Comparison of ENCODE assay signal across 8 mouse cellular contexts in genomic region chr1:93823796-93824495, GRCm38 (mm10). TPM values are rescaled to one million over a fixed set of nuclear protein-coding genes. Genes with fewer than 3 reads are reported as not detected.
DNase-seq lines count a peak whose midpoint lies in the region; ATAC-seq and TF ChIP-seq lines count a peak whose summit lies in the region.

No protein-coding gene starts in this region.

- H3K27ac ChIP-seq in heart, embryonic 13.5 days (replicated peaks): peak overlapping the region; percentile 96
- no peak overlapping the region for H3K27ac ChIP-seq in CH12.LX (ENCODE audit: insufficient read depth, low read depth)
- peak overlapping the region; percentile 96; the same call in 1 of the 2 replicates for H3K27ac ChIP-seq in embryonic facial prominence, embryonic 13.5 days
- H3K27ac ChIP-seq in liver, embryonic 12.5 days: peak overlapping the region; percentile 99

- peak overlapping the region; percentile 83; the same call in 1 of the 2 replicates for H3K9ac ChIP-seq in heart, embryonic 13.5 days
- peak overlapping the region; percentile 84; the same call in 1 of the 2 replicates for H3K9ac ChIP-seq in CH12.LX (ENCODE audit: insufficient read depth, low read depth)
- peak overlapping the region; percentile 78; the same call in 1 of the 2 replicates for H3K9ac ChIP-seq in embryonic facial prominence, embryonic 13.5 days
- H3K9ac ChIP-seq in liver, embryonic 12.5 days: peak overlapping the region; percentile 73

- H3K4me3 ChIP-seq in heart, embryonic 13.5 days: peak overlapping the region; percentile 62; the same call in 1 of the 2 replicates
- peak overlapping the region in 2 of 3 experiments; percentile 41 to 56 for H3K4me3 ChIP-seq in CH12.LX (replicated peaks in 1 of 3; ENCODE audit: low read depth in 2 of 3, low read length in 2 of 3, poor library complexity in 1 of 3)
- 0 out of 2 replicates have a peak overlapping the region, but pooled peaks have one; percentile 60 for H3K4me3 ChIP-seq in embryonic facial prominence, embryonic 13.5 days
- H3K4me3 ChIP-seq in liver, embryonic 12.5 days: peak overlapping the region; percentile 65; the same call in 1 of the 2 replicates

- H3K79me2 ChIP-seq in CH12.LX (replicated peaks; ENCODE audit: control insufficient read depth, extremely low read depth, insufficient read depth, poor library complexity, severe bottlenecking): no peaks in the 10 kb centered on the region

- no peak for ATAC-seq in heart, embryonic 13.5 days (ENCODE audit: extremely low read depth, insufficient number of reproducible peaks, low FRiP score, low TSS enrichment)
- no peak for ATAC-seq in embryonic facial prominence, embryonic 13.5 days (ENCODE audit: insufficient number of reproducible peaks, insufficient read depth, low FRiP score, low TSS enrichment, low read depth)
- no peak for ATAC-seq in liver, embryonic 12.5 days
- no peak for ATAC-seq in frontal cortex, adult (ENCODE audit: low TSS enrichment)

- H3K4me2 ChIP-seq in heart, embryonic 13.5 days: peak overlapping the region; percentile 84
- H3K4me2 ChIP-seq in CH12.LX (ENCODE audit: insufficient read depth, low read depth, poor library complexity, severe bottlenecking): peak overlapping the region; percentile 77; the same call in 1 of the 2 replicates
- peak overlapping the region; percentile 70; the same call in 1 of the 2 replicates for H3K4me2 ChIP-seq in embryonic facial prominence, embryonic 13.5 days
- peak overlapping the region; percentile 88 for H3K4me2 ChIP-seq in liver, embryonic 12.5 days

- H3K4me1 ChIP-seq in heart, embryonic 13.5 days: peaks cover 17% of the 10 kb centered on the region
- H3K4me1 ChIP-seq in CH12.LX (ENCODE audit: control insufficient read depth in 1 of 2, insufficient read depth in 2 of 2): peaks cover 6 to 19% of the 10 kb centered on the region in 2 experiments
- peaks cover 17% of the 10 kb centered on the region for H3K4me1 ChIP-seq in embryonic facial prominence, embryonic 13.5 days
- H3K4me1 ChIP-seq in liver, embryonic 12.5 days: peaks cover 35% of the 10 kb centered on the region

- TF ChIP-seq RAD21 in CH12.LX (IDR thresholded peaks at IDR 0.05; ENCODE audit: low read depth, low read length): no peak

- no peak for DNase-seq in heart, postnatal 14 days
- DNase-seq in CH12.LX (ENCODE audit: extremely low read depth): no peak
- no peak for DNase-seq in gastrocnemius, postnatal 25 days
- DNase-seq in frontal cortex, postnatal 25 days (ENCODE audit: low spot score in 2 of 2): no peak

- intact Hi-C loops in heart, postnatal 14 days (cut with DNase I): no loop called here

- H3K9me3 ChIP-seq in heart, embryonic 13.5 days: no peaks in the 10 kb centered on the region
- H3K9me3 ChIP-seq in CH12.LX (replicated peaks; ENCODE audit: low read length): no peaks in the 10 kb centered on the region
- no peaks in the 10 kb centered on the region for H3K9me3 ChIP-seq in embryonic facial prominence, embryonic 13.5 days
- no peaks in the 10 kb centered on the region for H3K9me3 ChIP-seq in liver, embryonic 12.5 days (replicated peaks)

- 62% methylated on average over 3 of the region's 3 CpGs for WGBS in heart, embryonic 13.5 days
- WGBS in embryonic facial prominence, embryonic 13.5 days: 76% methylated on average over 3 of the region's 3 CpGs
- WGBS in liver, embryonic 12.5 days (ENCODE audit: insufficient replicate concordance): 60% methylated on average over 3 of the region's 3 CpGs

- no peak for TF ChIP-seq EP300 in CH12.LX (IDR thresholded peaks at IDR 0.05; ENCODE audit: low read length)

- H3K27me3 ChIP-seq in heart, embryonic 13.5 days (replicated peaks): no peaks in the 10 kb centered on the region
- H3K27me3 ChIP-seq in CH12.LX (replicated peaks): no peaks in the 10 kb centered on the region
- no peaks in the 10 kb centered on the region for H3K27me3 ChIP-seq in embryonic facial prominence, embryonic 13.5 days
- no peaks in the 10 kb centered on the region for H3K27me3 ChIP-seq in liver, embryonic 12.5 days (replicated peaks)

- H3K36me3 ChIP-seq in heart, embryonic 13.5 days: peaks cover 44% of the 10 kb centered on the region
- peaks cover 8 to 50% of the 10 kb centered on the region in 2 experiments for H3K36me3 ChIP-seq in CH12.LX (replicated peaks in 1 of 2; ENCODE audit: control insufficient read depth in 1 of 2, insufficient read depth in 1 of 2, low read length in 1 of 2)
- peaks cover 34% of the 10 kb centered on the region for H3K36me3 ChIP-seq in embryonic facial prominence, embryonic 13.5 days
- peaks cover 28% of the 10 kb centered on the region for H3K36me3 ChIP-seq in liver, embryonic 12.5 days

- TF ChIP-seq POLR2A in CH12.LX (IDR thresholded peaks at IDR 0.05; ENCODE audit: low read depth, low read length): no peak

- no peak for TF ChIP-seq CTCF in CH12.LX (conservative IDR thresholded peaks at IDR 0.05 in 1 of 2, IDR thresholded peaks at IDR 0.05 in 1 of 2; ENCODE audit: low read depth in 2 of 2, low read length in 2 of 2)

- in situ Hi-C loops in CH12.LX (cut with MboI; ENCODE audit: low pct_ligation_motif_present, low pct_unique_long_range_greater_than_20kb, low sequenced_read_pairs): no loop called here

- dilution Hi-C loops in CH12.LX (cut with MboI; ENCODE audit: extremely low pct_ligation_motif_present, extremely low pct_unique_long_range_greater_than_20kb, low sequenced_read_pairs): no loop called here

TF ChIP-seq in CH12.LX, 34 proteins besides CTCF, POLR2A, EP300 and RAD21:
- TF ChIP-seq ETS1 (conservative IDR thresholded peaks at IDR 0.05; ENCODE audit: low read depth, low read length): no peak
- no peak for TF ChIP-seq MXI1 (IDR thresholded peaks at IDR 0.05; ENCODE audit: low read depth, low read length)

RNA-seq across cellular contexts. Expression of gene D2hgdh, which starts 0.8 kb away (rescaled TPM):
- polyA plus RNA-seq in heart, embryonic 13.5 days (2015; fragmentation: Nextera tagmentation; extraction: Ambion mirVana): 12.5 and 13.0 TPM in 2 replicates
- total RNA-seq in heart, postnatal 14 days (2021): 10 to 100 TPM; 29.3 to 29.5 TPM
- 12.1 and 14.3 TPM in 2 replicates for total RNA-seq in CH12.LX (2012; rRNA removed)
- total RNA-seq in CH12.LX (2014; rRNA removed): 10.3 and 13.1 TPM in 2 replicates
- polyA plus RNA-seq in CH12.LX (2012; ENCODE audit: insufficient read length, low read depth): 10.2 and 11.1 TPM in 2 replicates
- polyA plus RNA-seq in embryonic facial prominence, embryonic 13.5 days (2015; fragmentation: Nextera tagmentation; extraction: Ambion mirVana): 18.1 and 19.4 TPM in 2 replicates
- 7.6 and 8.0 TPM in 2 replicates for polyA plus RNA-seq in liver, embryonic 12.5 days (2016; fragmentation: Nextera tagmentation; extraction: Ambion mirVana)
- 10 to 100 TPM; 18.4 to 23.1 TPM for total RNA-seq in gastrocnemius, postnatal 25 days (2021)

RNA-seq across cellular contexts. Expression of gene Ing5, which starts 20.2 kb away (rescaled TPM):
- polyA plus RNA-seq in heart, embryonic 13.5 days (2015; fragmentation: Nextera tagmentation; extraction: Ambion mirVana): 12.2 and 12.5 TPM in 2 replicates
- 10 to 100 TPM in 1 of 2 experiments, 1 to 10 TPM in 1; 8.3 to 10.6 TPM for total RNA-seq in heart, postnatal 14 days (2021)
- 13.7 and 16.9 TPM in 2 replicates for total RNA-seq in CH12.LX (2012; rRNA removed)
- 16.2 and 16.3 TPM in 2 replicates for total RNA-seq in CH12.LX (2014; rRNA removed)
- polyA plus RNA-seq in CH12.LX (2012; ENCODE audit: insufficient read length, low read depth): 18.7 and 24.6 TPM in 2 replicates
- 16.1 and 16.5 TPM in 2 replicates for polyA plus RNA-seq in embryonic facial prominence, embryonic 13.5 days (2015; fragmentation: Nextera tagmentation; extraction: Ambion mirVana)
- 15.5 and 17.1 TPM in 2 replicates for polyA plus RNA-seq in liver, embryonic 12.5 days (2016; fragmentation: Nextera tagmentation; extraction: Ambion mirVana)
- 1 to 10 TPM; 3.1 TPM for total RNA-seq in gastrocnemius, postnatal 25 days (2021)

RNA-seq across cellular contexts. Expression of gene Dtymk, which starts 22.2 kb away (rescaled TPM):
- polyA plus RNA-seq in heart, embryonic 13.5 days (2015; fragmentation: Nextera tagmentation; extraction: Ambion mirVana): 154 and 178 TPM in 2 replicates
- 10 to 100 TPM; 33.0 to 33.9 TPM for total RNA-seq in heart, postnatal 14 days (2021)
- total RNA-seq in CH12.LX (2012; rRNA removed) (168 and 204 TPM in 2 replicates), CH12.LX (2014; rRNA removed) (278 and 286 TPM in 2 replicates)
- polyA plus RNA-seq in CH12.LX (2012; ENCODE audit: insufficient read length, low read depth): 196 TPM in 2 replicates
- polyA plus RNA-seq in embryonic facial prominence, embryonic 13.5 days (2015; fragmentation: Nextera tagmentation; extraction: Ambion mirVana): 267 and 281 TPM in 2 replicates
- polyA plus RNA-seq in liver, embryonic 12.5 days (2016; fragmentation: Nextera tagmentation; extraction: Ambion mirVana): 197 and 199 TPM in 2 replicates
- 10 to 100 TPM; 15.7 to 16.4 TPM for total RNA-seq in gastrocnemius, postnatal 25 days (2021)

RNA-seq across cellular contexts. Expression of gene Gal3st2, which starts 37.2 kb away (rescaled TPM):
- polyA plus RNA-seq in heart, embryonic 13.5 days (2015; fragmentation: Nextera tagmentation; extraction: Ambion mirVana): 0.15 TPM in 1 of 2 replicates, not detected in the other
- total RNA-seq in heart, postnatal 14 days (2021): 1 to 10 TPM; 1.1 to 1.5 TPM
- total RNA-seq in CH12.LX (2012; rRNA removed) (0.04 TPM in 1 of 2 replicates, not detected in the other), CH12.LX (2014; rRNA removed) (not detected in 2 replicates)
- polyA plus RNA-seq in CH12.LX (2012; ENCODE audit: insufficient read length, low read depth): not detected in 2 replicates
- polyA plus RNA-seq in embryonic facial prominence, embryonic 13.5 days (2015; fragmentation: Nextera tagmentation; extraction: Ambion mirVana): 0.30 TPM in 1 of 2 replicates, not detected in the other
- not detected in 2 replicates for polyA plus RNA-seq in liver, embryonic 12.5 days (2016; fragmentation: Nextera tagmentation; extraction: Ambion mirVana)
- total RNA-seq in gastrocnemius, postnatal 25 days (2021): not detected
